Mouse (Mus musculus) urinary bladder, postnatal 14 days (tissue): ENCODE measurements around the gene Htr5b.

Experiments
- DNase-seq: peaks from one replicate; pipeline ENCODE4 v3.0.0; 2021; ENCODE audit warnings: low spot score

The Htr5b gene

GRCm38 (mm10) chr1:121486803-121487202 is 41.5 kb downstream of the Htr5b start:
- no peak for DNase-seq

GRCm38 (mm10) chr1:121483091-121483490 is 45.2 kb downstream of the Htr5b start:
- DNase-seq, result peak; percentile 10

- DNase-seq, result no peak
These were observed 48.9 kb downstream of the Htr5b start for GRCm38 (mm10) chr1:121479403-121479802.

GRCm38 (mm10) chr1:121478284-121478980 is 49.8 kb downstream of the Htr5b start:
- no peak for DNase-seq

- DNase-seq, result no peak
These were observed 50.5 kb downstream of the Htr5b start for GRCm38 (mm10) chr1:121477716-121478115.

- no peak for DNase-seq
These were observed 56.8 kb downstream of the Htr5b start for GRCm38 (mm10) chr1:121471503-121471902.

GRCm38 (mm10) chr1:121468271-121468670 is 60.0 kb downstream of the Htr5b start:
- DNase-seq, result no peak

- no peak for DNase-seq
These were observed 62.0 kb downstream of the Htr5b start for GRCm38 (mm10) chr1:121466276-121466675.

GRCm38 (mm10) chr1:121463806-121464205 is 64.5 kb downstream of the Htr5b start:
- no peak for DNase-seq

- DNase-seq, result no peak
These were observed 65.6 kb downstream of the Htr5b start for GRCm38 (mm10) chr1:121462643-121463042.

GRCm38 (mm10) chr1:121461895-121462294 is 66.4 kb downstream of the Htr5b start:
- DNase-seq, result no peak

- no peak for DNase-seq
These were observed 68.2 kb downstream of the Htr5b start for GRCm38 (mm10) chr1:121460077-121460476.
